ENCODE assay signal across 9 mouse cellular contexts in genomic region chr9:46003729-46004128, GRCm38 (mm10). TPM values are rescaled to one million over a fixed set of nuclear protein-coding genes. Genes with fewer than 3 reads are reported as not detected.
A peak's percentile ranks its signal among the peaks of the same experiment; 100 is the strongest.
DNase-seq lines count a peak whose midpoint lies in the region; ATAC-seq and TF ChIP-seq lines count a peak whose summit lies in the region.
"Had no signal": no experiment of that assay in that cellular context is flagged by ENCODE, and none has a peak within 500 bp of the region (broad histone marks: within the 10 kb centered on the region; RNA-seq: fewer than 3 reads in every experiment).

No protein-coding gene starts in this region.

- TF ChIP-seq CTCF in ES-Bruce4 (IDR thresholded peaks at IDR 0.05; ENCODE audit: low read depth, low read length): peak; percentile 70
- TF ChIP-seq CTCF in gastrocnemius, adult 2 months (IDR thresholded peaks at IDR 0.05): peak; percentile 95
- TF ChIP-seq CTCF in lung, adult 2 months (IDR thresholded peaks at IDR 0.05; ENCODE audit: insufficient read depth, low read length): peak; percentile 83

- no peak overlapping the region for H3K27ac ChIP-seq in ES-Bruce4 (ENCODE audit: insufficient read depth, low read length)
- no peak overlapping the region; the same call in 1 of the 2 replicates for H3K27ac ChIP-seq in gastrocnemius, adult 2 months
- H3K27ac ChIP-seq: hindbrain, embryonic 15.5 days had no signal

- H3K4me3 ChIP-seq in ES-Bruce4 (ENCODE audit: low read depth, low read length): peak overlapping the region; percentile 10; the same call in 1 of the 2 replicates
- no peak overlapping the region for H3K4me3 ChIP-seq in gastrocnemius, adult 2 months
- H3K4me3 ChIP-seq in lung, adult 2 months (replicated peaks; ENCODE audit: extremely low read depth, low read depth, low read length): no peak overlapping the region
- H3K4me3 ChIP-seq: hindbrain, embryonic 15.5 days had no signal

- TF ChIP-seq POLR2A in ES-Bruce4 (IDR thresholded peaks at IDR 0.05; ENCODE audit: insufficient read depth, low read length): no peak
- no peak for TF ChIP-seq POLR2A in lung, adult 2 months (IDR thresholded peaks at IDR 0.05; ENCODE audit: borderline replicate concordance, extremely low read depth, low read depth, low read length)

- ATAC-seq in megakaryocyte-erythroid progenitor cell, adult 5-6 weeks (replicated peaks; ENCODE audit: low FRiP score, low TSS enrichment, poor library complexity, severe bottlenecking): no peak

- H3K27me3 ChIP-seq in ES-Bruce4 (ENCODE audit: control insufficient read depth, insufficient read depth, low read length, poor library complexity, severe bottlenecking): no peaks in the 10 kb centered on the region
- H3K27me3 ChIP-seq: hindbrain, embryonic 15.5 days had no signal

- TF ChIP-seq EP300 in ES-Bruce4 (IDR thresholded peaks at IDR 0.05; ENCODE audit: insufficient read depth, low read depth, low read length): no peak

- WGBS in lung, adult 2 months: 10% methylated on average over 7 of the region's 7 CpGs

- intact Hi-C loops in gastrocnemius, adult 2 months (cut with DNase I): loop anchor here (1.0 kb wide), 2 partner anchors 189 to 244 kb away; no protein-coding TSS in a partner anchor

- H3K4me1 ChIP-seq in ES-Bruce4 (ENCODE audit: control insufficient read depth, insufficient read depth, low read length): no peaks in the 10 kb centered on the region
- H3K4me1 ChIP-seq in lung, adult 2 months (ENCODE audit: control insufficient read depth, insufficient read depth, low read length): no peaks in the 10 kb centered on the region

- peak; percentile 69 for DNase-seq in 416B (ENCODE audit: low read depth)
- DNase-seq in cerebellum, adult 11-12 months: peak; percentile 57
- DNase-seq in gastrocnemius, adult 2 months: peak; percentile 82
- peak; percentile 83 for DNase-seq in kidney, adult 9 months
- DNase-seq in lung, adult 2 months: peak; percentile 85
- peak; percentile 41 to 80 for DNase-seq in spleen, adult 18-20 months

- H3K36me3 ChIP-seq in ES-Bruce4 (ENCODE audit: control insufficient read depth, insufficient read depth, low read length, poor library complexity, severe bottlenecking): no peaks in the 10 kb centered on the region
- H3K36me3 ChIP-seq: hindbrain, embryonic 15.5 days had no signal

- no peak overlapping the region for H3K9ac ChIP-seq in ES-Bruce4 (ENCODE audit: low read depth, poor library complexity, severe bottlenecking)
- H3K9ac ChIP-seq: hindbrain, embryonic 15.5 days had no signal

- no peaks in the 10 kb centered on the region for H3K9me3 ChIP-seq in ES-Bruce4 (replicated peaks; ENCODE audit: control insufficient read depth, insufficient read depth, low read length, poor library complexity, severe bottlenecking)
- H3K9me3 ChIP-seq: hindbrain, embryonic 15.5 days had no signal

RNA-seq across cellular contexts. Expression of gene Pafah1b2, which starts 8.8 kb away (rescaled TPM):
- polyA plus RNA-seq in ES-Bruce4 (2011; ENCODE audit: insufficient read depth, insufficient read length, low read depth, missing spikeins): 76.6 and 77.0 TPM in 2 replicates
- total RNA-seq in gastrocnemius, adult 2 months (2021): 10 to 100 TPM; 28.0 to 29.5 TPM
- polyA plus RNA-seq in lung, adult 2 months (2012; rRNA removed): 22.0 and 24.9 TPM in 2 replicates
- 26.5 and 36.8 TPM in 2 replicates for total RNA-seq in megakaryocyte-erythroid progenitor cell, adult 5-6 weeks (2014; fragmentation: Nextera tagmentation)
- total RNA-seq in megakaryocyte-erythroid progenitor cell, adult 5-6 weeks (2017): 111 and 144 TPM in 2 replicates

RNA-seq across cellular contexts. Expression of gene Sik3, which starts 8.9 kb away (rescaled TPM):
- polyA plus RNA-seq in ES-Bruce4 (2011; ENCODE audit: insufficient read depth, insufficient read length, low read depth, missing spikeins): 23.2 and 28.1 TPM in 2 replicates
- 10 to 100 TPM; 38.0 to 41.1 TPM for total RNA-seq in gastrocnemius, adult 2 months (2021)
- polyA plus RNA-seq in lung, adult 2 months (2012; rRNA removed): 16.7 and 22.2 TPM in 2 replicates
- 23.8 and 29.0 TPM in 2 replicates for total RNA-seq in megakaryocyte-erythroid progenitor cell, adult 5-6 weeks (2014; fragmentation: Nextera tagmentation)
- 15.2 and 16.6 TPM in 2 replicates for total RNA-seq in megakaryocyte-erythroid progenitor cell, adult 5-6 weeks (2017)

RNA-seq across cellular contexts. Expression of gene Sidt2, which starts 48.7 kb away (rescaled TPM):
- polyA plus RNA-seq in ES-Bruce4 (2011; ENCODE audit: insufficient read depth, insufficient read length, low read depth, missing spikeins): 89.9 and 93.6 TPM in 2 replicates
- total RNA-seq in gastrocnemius, adult 2 months (2021): 10 to 100 TPM; 66.2 to 72.2 TPM
- 357 and 550 TPM in 2 replicates for polyA plus RNA-seq in lung, adult 2 months (2012; rRNA removed)
- total RNA-seq in megakaryocyte-erythroid progenitor cell, adult 5-6 weeks (2014; fragmentation: Nextera tagmentation): 45.6 and 50.6 TPM in 2 replicates
- 10.8 and 29.2 TPM in 2 replicates for total RNA-seq in megakaryocyte-erythroid progenitor cell, adult 5-6 weeks (2017)
